Mouse (Mus musculus): ENCODE data around the gene Acad10. TPM values are rescaled to one million over a fixed set of nuclear protein-coding genes. Genes with fewer than 3 reads are reported as not detected.
"Not testable (repeated sequence)": the region's sequence is repeated elsewhere in the genome, so short reads cannot be mapped to it uniquely, and the experiment has no call there.

Acad10 gene
- polyA plus RNA-seq (2015; fragmentation: Nextera tagmentation; extraction: Ambion mirVana), result 2.2 and 2.3 TPM in 2 replicates

DNA sequence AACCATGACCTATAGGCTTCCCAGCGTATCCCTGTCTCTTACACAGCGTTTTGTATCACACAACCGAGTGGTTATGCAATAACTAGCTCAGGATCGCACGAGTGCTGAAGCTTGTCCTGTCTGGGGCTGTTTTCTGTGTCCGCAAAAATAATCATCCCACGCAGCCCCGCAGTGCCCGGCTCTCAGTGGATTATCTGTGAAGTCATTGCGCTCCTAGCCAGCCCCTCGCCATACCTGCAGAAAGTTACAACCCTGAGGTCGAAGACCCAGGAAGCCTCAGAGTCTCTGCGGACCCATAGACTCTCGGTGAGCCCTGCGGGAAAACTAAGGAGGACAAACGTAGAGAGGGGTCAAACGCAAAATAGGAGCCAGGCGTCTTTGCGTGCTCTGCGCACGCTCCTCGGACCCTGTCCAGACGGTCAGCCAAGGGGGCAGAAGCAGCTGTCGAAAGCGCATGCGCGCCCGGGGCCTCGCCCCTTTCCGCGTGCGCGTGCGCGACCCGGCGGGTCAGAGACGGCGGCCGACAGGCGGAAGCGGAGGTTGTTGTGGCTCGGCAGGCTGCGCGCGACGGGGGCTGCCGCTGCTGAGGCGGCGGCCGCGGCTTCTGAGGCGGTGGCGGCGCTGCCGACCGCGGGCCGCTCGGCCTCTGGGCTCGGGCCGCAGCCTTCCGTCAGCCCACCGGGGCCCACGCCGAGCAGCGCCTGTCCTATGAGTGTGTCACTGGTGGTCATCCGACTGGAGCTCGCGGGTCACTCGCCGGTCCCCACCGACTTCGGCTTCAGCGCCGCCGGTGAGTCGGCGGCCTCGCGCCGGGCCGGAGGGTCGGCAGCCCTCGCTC is at the start of gene Acad10, which contains the start of gene Brap:
Gene Acad10, minus strand, starts transcription at position 456 of the 838 bp plus-strand sequence.
Gene Brap, plus strand, starts transcription at position 505 of the 838 bp plus-strand sequence.
- H3K9me3 ChIP-seq, result no peaks in the 10 kb centered on the region
- 0 out of 2 replicates have a peak within 1 kb of the TSS, but pooled peaks have one; percentile 22 for H3K27ac ChIP-seq
- H3K27me3 ChIP-seq, result no peaks in the 10 kb centered on the region
- peak within 1 kb of the TSS; percentile 85 for H3K4me2 ChIP-seq (replicated peaks)
- WGBS, result 1% methylated on average over 63 of the region's 85 CpGs
- peak within 1 kb of the TSS; percentile 93 for H3K4me3 ChIP-seq
- peaks cover 22% of the 10 kb centered on the region for H3K4me1 ChIP-seq
- peak within 1 kb of the TSS; percentile 93 for H3K9ac ChIP-seq
- peaks cover 30% of the 10 kb centered on the region for H3K36me3 ChIP-seq
- ATAC-seq (ENCODE audit: low FRiP score, low read depth), result peak; percentile 79

DNA sequence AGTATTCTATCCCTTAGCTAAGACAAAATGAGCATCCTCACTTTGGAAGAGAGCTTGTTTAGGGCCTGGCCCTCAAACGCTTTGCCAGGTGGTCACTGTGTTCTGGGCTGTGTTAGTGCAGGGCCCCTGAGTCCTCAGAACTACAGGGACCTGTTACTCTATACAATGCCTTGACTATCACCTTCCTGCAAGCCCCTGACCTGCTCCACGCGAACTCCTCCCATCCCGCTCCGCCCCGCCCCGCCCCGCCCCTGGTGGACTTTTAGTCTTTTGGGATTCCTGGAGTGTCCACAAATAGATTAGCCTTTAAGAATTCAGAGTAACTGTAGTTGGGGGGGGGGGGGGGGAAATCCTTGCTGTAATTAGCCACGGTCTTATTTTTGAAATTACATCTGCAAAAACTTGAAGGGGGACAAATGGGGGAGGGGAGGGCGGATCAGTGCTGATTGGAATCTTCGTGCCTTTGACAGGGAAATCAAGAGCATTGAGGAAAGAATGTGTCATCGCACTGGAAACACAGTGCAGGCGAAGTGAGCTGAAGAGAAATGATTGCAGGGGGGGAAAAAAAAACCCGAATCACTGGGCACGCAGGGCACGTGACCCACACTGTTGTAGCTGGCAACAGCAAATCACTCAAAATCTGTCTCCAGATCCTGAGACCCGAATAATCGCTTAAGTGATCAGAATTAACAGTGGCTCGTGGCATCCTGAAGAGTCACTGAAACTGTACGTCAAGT is 44.4 kb upstream of the Acad10 start:
- WGBS, result 12% methylated on average over 20 of the region's 20 CpGs
- no peak overlapping the region for H3K27ac ChIP-seq
- no peaks in the 10 kb centered on the region for H3K27me3 ChIP-seq
- 0 out of 2 replicates have a peak, but pooled peaks cover 7% of the 10 kb centered on the region for H3K4me1 ChIP-seq
- no peaks in the 10 kb centered on the region for H3K36me3 ChIP-seq
- peak overlapping the region; percentile 54 for H3K4me2 ChIP-seq (replicated peaks)
- ATAC-seq (ENCODE audit: low FRiP score, low read depth), result no peak
- H3K4me3 ChIP-seq, result peak overlapping the region; percentile 20
- H3K9ac ChIP-seq, result peak overlapping the region; percentile 50; the same call in 1 of the 2 replicates
- H3K9me3 ChIP-seq, result no peaks in the 10 kb centered on the region

DNA sequence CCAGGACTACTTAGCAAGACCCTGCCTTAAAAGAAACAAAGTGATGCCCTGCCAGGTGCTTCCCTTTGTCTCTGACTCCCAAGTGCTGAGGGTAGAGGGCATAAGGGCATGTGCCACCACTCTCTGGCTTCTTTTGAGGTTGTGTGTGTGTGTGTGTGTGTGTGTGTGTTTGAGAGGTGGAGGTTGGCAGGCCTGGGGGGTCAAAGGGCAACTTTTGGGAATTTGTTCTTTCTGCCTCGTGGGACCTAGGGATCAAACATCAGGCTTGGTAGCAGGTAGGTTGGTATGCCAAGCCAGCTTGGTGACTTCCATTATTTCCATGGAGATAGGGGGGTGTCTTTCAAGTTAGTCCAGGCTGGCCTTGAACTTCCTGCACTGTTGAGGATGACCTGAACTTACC is 43.0 kb upstream of the Acad10 start:
- H3K4me2 ChIP-seq (replicated peaks), result no peak overlapping the region
- H3K4me1 ChIP-seq, result 0 out of 2 replicates have a peak, but pooled peaks cover 7% of the 10 kb centered on the region
- no peak for ATAC-seq (ENCODE audit: low FRiP score, low read depth)
- WGBS, result 50% methylated on average over 1 of the region's 1 CpGs
- no peaks in the 10 kb centered on the region for H3K27me3 ChIP-seq
- no peaks in the 10 kb centered on the region for H3K9me3 ChIP-seq
- no peak overlapping the region for H3K4me3 ChIP-seq
- no peak overlapping the region for H3K9ac ChIP-seq
- no peaks in the 10 kb centered on the region for H3K36me3 ChIP-seq
- H3K27ac ChIP-seq, result no peak overlapping the region

DNA sequence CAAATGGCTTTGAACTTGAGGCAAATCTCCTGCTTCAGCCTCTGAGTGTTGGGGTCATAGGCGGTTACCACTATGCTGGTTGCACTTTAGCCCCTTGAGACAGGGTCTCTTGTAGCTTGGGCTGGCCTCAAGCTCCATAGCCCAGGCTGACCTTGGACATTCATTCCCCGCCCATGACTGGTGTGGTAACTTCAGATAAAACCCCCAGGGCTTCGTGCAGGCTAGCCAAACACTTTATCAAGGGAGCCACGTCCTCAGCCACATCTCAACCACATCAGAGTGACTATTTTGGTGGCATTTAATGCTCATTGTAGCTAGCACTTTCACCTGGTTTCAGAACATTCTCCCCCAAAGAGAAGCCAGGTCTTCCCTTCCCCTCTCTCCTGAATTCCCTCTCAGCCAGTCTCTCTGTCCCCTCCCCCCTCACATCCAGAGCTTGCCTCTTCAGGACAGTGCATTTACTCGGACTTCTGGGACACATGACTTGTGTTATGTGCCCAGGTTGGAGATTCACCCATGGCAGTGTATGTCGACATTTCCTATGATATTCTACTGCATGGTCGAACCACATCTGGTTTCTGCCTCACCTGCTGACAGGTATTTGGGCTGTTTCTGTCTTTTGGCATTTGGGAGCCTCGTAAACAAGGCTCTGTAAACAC is 40.9 kb upstream of the Acad10 start:
- Histone ChIP-seq H3K27me3 (no peaks in the 10 kb centered on the region), H3K4me1 (0 out of 2 replicates have a peak, but pooled peaks cover 7% of the 10 kb centered on the region), H3K36me3 (no peaks in the 10 kb centered on the region), H3K4me3 (no peak overlapping the region), H3K9ac (no peak overlapping the region), H3K4me2 (replicated peaks) (no peak overlapping the region), H3K27ac (no peak overlapping the region), H3K9me3 (no peaks in the 10 kb centered on the region)
- ATAC-seq (ENCODE audit: low FRiP score, low read depth), result no peak
- 56% methylated on average over 8 of the region's 8 CpGs for WGBS

DNA sequence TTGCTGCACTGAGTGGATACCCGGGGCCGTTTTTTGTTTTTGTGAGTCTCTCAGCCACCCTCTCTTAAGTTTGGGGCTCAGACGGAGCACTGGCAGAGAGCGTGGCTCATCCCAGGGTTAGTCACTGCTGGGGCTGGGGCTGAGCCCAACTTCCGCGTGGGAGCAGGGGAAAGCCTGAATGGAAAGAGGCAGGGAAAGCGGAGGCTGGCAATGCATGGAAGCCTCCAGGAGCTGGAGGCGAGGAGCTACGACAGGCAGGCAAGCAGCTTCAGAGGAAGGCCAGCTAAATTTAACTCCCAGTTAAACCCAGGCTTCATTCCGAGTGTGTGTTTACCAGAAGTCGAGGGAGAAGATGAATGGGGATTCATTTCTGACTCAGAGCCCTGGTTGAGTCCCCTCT is 40.2 kb upstream of the Acad10 start:
- 0 out of 2 replicates have a peak, but pooled peaks cover 7% of the 10 kb centered on the region for H3K4me1 ChIP-seq
- no peak overlapping the region for H3K4me3 ChIP-seq
- H3K27me3 ChIP-seq, result no peaks in the 10 kb centered on the region
- no peak overlapping the region for H3K27ac ChIP-seq
- ATAC-seq (ENCODE audit: low FRiP score, low read depth), result no peak
- no peaks in the 10 kb centered on the region for H3K9me3 ChIP-seq
- no peaks in the 10 kb centered on the region for H3K36me3 ChIP-seq
- 0 out of 2 replicates have a peak overlapping the region, but pooled peaks have one; percentile 1 for H3K4me2 ChIP-seq (replicated peaks)
- 30% methylated on average over 11 of the region's 11 CpGs for WGBS
- peak overlapping the region; percentile 5; the same call in 1 of the 2 replicates for H3K9ac ChIP-seq

DNA sequence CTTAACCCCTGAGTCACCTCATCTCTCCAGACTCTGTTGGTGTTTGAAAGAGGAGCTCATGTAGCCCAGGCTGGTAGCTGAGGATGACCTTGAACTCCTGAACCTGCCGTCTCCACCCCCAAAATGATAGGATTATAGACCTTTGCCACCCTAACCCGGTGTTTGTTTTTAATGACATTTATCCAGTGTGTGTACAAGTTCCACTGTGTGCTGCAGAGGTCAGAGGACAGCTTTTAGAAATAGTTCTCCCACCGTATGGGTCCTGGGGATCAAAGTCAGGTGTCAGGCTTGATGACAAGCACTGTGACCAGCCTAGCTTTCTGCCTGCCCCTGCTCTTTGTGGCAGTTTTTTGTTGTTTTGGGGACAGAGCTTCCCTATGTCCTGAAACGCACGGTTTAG is 39.6 kb upstream of the Acad10 start:
- Histone ChIP-seq H3K4me2 (replicated peaks) (no peak overlapping the region), H3K36me3 (no peaks in the 10 kb centered on the region), H3K27me3 (no peaks in the 10 kb centered on the region), H3K27ac (no peak overlapping the region), H3K4me3 (no peak overlapping the region), H3K9ac (no peak overlapping the region), H3K4me1 (0 out of 2 replicates have a peak, but pooled peaks cover 6% of the 10 kb centered on the region), H3K9me3 (no peaks in the 10 kb centered on the region)
- 59% methylated on average over 5 of the region's 5 CpGs for WGBS
- no peak for ATAC-seq (ENCODE audit: low FRiP score, low read depth)

DNA sequence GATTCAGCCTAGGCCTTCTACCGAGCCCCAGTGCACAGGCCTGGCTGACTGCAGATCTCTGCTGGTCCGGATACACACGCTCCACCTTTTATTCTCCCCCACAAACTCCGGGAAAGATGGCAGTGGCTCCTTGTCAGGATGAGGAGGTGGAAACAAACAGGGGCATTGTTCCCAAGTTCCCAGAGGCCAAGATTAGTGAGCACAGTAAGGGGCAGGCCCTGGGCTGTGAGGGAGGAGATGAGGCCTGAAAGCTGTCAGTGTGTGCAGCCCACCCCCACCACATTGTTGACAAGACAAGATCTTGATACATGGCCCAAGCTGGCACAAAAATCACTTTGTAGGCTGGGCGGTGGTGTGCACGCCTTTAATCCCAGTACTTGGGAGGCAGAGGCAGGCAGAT is 36.4 kb upstream of the Acad10 start:
- Histone ChIP-seq H3K27ac (no peak overlapping the region), H3K36me3 (no peaks in the 10 kb centered on the region), H3K27me3 (no peaks in the 10 kb centered on the region), H3K9ac (no peak overlapping the region), H3K4me2 (replicated peaks) (no peak overlapping the region), H3K4me3 (no peak overlapping the region), H3K9me3 (no peaks in the 10 kb centered on the region), H3K4me1 (no peaks in the 10 kb centered on the region)
- WGBS, result 78% methylated on average over 6 of the region's 6 CpGs
- ATAC-seq (ENCODE audit: low FRiP score, low read depth), result no peak

DNA sequence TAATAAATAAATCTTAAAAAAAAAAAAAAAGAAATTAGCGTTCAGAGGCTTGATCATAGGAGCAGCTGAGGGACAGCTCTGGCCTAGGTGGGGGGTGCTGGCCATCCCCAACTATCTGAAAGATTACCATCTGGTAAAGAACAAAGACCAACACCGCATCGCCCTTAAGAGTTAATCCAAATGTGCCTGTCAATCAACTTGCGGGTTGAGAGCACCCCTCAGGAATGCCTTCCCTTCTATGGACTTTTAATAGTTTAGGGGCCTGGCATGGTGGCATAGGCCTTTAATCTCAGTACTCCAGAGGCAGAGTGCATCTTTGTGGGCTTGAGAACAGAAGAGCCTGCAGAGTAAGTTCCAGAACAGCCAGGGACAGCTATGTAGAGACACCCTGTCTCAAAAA is 32.6 kb upstream of the Acad10 start:
- peaks cover 2% of the 10 kb centered on the region; the same call in 1 of the 2 replicates for H3K36me3 ChIP-seq
- H3K27me3 ChIP-seq, result no peaks in the 10 kb centered on the region
- ATAC-seq (ENCODE audit: low FRiP score, low read depth), result no peak
- no peaks in the 10 kb centered on the region for H3K4me1 ChIP-seq
- no peak overlapping the region for H3K4me2 ChIP-seq (replicated peaks)
- H3K9ac ChIP-seq, result no peak overlapping the region
- H3K4me3 ChIP-seq, result no peak overlapping the region
- H3K27ac ChIP-seq, result no peak overlapping the region
- WGBS, result 74% methylated on average over 4 of the region's 4 CpGs
- H3K9me3 ChIP-seq, result no peaks in the 10 kb centered on the region

DNA sequence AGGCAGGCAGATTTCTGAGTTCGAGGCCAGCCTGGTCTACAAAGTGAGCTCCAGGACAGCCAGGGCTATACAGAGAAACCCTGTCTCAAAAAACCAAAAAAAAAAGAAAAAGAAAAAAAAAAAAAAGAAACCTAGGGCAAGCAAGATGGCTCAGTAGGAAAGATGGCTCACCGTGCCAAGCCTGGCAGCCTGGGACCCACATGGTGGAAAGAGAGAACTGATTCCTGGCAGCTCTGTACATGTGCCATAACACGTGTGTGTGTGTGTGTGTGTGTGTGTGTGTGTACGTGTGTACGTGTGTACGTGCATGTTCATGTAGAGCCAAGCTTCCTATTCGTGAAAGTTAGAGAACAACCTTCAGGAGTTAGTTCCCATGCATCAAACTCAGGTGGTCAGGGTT is 31.1 kb upstream of the Acad10 start:
- H3K27ac ChIP-seq; H3K9me3 ChIP-seq; H3K4me2 ChIP-seq (replicated peaks); H3K27me3 ChIP-seq; H3K9ac ChIP-seq; ATAC-seq (ENCODE audit: low FRiP score, low read depth); H3K4me3 ChIP-seq; H3K4me1 ChIP-seq: not testable (repeated sequence)
- WGBS, result 92% methylated on average over 7 of the region's 7 CpGs
- peaks cover 17% of the 10 kb centered on the region for H3K36me3 ChIP-seq

DNA sequence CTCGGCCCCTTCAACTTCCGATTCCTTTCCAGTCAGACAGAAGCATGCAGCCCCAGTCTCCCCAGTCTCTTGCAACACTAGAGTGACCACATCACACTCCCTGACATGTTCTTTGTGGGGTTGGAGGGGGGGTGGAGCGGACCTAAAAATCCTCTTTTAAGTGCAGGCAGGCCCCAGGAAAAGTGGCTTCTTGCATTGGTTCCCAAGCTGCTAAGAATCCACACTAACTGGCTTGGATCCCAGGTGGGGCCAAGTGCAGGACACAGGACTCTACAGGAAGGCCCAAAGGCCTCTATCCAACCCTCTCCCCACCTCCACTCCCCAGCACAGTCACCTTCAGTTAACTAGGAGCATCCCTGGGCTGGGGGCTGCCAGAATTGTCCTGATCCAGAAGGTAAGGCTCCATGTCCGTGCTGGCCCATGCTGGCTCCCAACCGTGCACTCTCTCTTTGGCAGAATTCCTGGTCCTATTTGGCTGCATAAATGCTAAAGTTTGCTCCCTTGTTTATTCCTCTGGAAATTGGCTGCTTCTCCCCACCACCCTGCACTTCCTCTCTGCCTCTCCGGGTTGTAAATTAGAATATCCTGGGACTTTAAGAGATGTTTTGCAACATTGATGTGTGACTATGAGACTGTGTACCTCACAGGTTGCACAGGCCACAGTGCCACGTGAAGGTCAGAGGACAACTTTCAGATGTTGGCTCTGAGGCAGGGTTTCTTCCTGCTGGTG is 30.3 kb upstream of the Acad10 start:
- ATAC-seq (ENCODE audit: low FRiP score, low read depth), result no peak
- Histone ChIP-seq H3K9ac (no peak overlapping the region), H3K4me1 (no peaks in the 10 kb centered on the region), H3K27ac (no peak overlapping the region; the same call in 1 of the 2 replicates), H3K36me3 (peaks cover 25% of the 10 kb centered on the region), H3K4me3 (no peak overlapping the region), H3K27me3 (no peaks in the 10 kb centered on the region), H3K9me3 (no peaks in the 10 kb centered on the region), H3K4me2 (replicated peaks) (no peak overlapping the region)
- 79% methylated on average over 7 of the region's 7 CpGs for WGBS

DNA sequence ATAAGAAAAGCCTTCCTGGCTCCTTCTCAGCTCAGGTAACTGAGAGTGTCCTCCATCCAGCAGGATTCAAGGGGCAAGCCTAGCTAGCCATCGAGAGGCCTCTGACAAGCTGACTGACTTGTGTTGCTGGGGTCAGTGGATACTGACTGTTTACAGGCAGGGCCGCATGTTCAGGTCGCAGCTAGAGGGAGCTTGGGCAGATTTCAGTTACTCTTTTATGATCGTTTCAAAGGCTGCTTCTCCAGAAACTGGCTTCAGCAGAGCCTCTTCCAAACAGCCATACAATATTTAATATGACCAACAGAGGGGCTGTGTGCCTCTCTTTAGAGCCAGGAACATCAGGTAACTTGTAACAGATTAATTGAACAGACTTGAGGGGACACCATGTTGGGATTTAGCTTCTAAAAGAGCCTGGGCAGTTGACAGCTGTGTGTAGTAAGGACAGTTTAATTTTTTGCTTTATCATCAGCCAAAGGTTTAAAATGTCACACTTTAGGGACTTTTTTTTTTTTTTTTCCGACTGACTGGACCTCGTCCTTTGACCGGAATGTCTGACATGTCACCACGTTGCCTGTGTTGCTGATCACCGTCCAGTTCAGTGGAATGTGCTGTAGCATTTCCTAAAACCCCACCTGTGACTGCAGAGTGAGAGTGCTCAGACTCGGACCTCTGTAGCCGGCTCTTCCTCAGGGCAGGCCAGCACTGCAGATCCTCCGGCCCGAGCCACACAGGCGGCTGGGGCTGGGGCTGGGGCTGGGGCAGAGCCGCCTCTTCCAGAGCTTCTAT is 26.0 kb upstream of the Acad10 start:
- 73% methylated on average over 15 of the region's 15 CpGs for WGBS
- no peak overlapping the region for H3K4me2 ChIP-seq (replicated peaks)

More for the DNA sequence above, 26.0 kb upstream of the Acad10 start:
- Histone ChIP-seq H3K4me1 (no peaks in the 10 kb centered on the region), H3K36me3 (peaks cover 66% of the 10 kb centered on the region), H3K27me3 (no peaks in the 10 kb centered on the region), H3K27ac (no peak overlapping the region), H3K9ac (no peak overlapping the region), H3K9me3 (no peaks in the 10 kb centered on the region), H3K4me3 (no peak overlapping the region)
- no peak for ATAC-seq (ENCODE audit: low FRiP score, low read depth)

Data from limb, embryonic 13.5 days (tissue).